Mouse (Mus musculus) kidney, adult 2 months (tissue): Measurements from ENCODE around the gene Rtp4.

Source experiments
- CTCF ChIP-seq: fragments of 200-500 bp; conservative IDR thresholded peaks from 2 replicates; pipeline ENCODE4 v1.5.1; 2011; ENCODE audit warnings: low read depth, mild to moderate bottlenecking, control low read depth, low read length, moderate library complexity, mixed read lengths; ENCODE audit not compliant: insufficient read depth, insufficient read length
- POLR2A ChIP-seq: fragments of 200-500 bp; IDR thresholded peaks from one replicate; pipeline ENCODE4 v1.6.1; 2011; ENCODE audit warnings: low read depth, low read length, control low read depth

DNA sequence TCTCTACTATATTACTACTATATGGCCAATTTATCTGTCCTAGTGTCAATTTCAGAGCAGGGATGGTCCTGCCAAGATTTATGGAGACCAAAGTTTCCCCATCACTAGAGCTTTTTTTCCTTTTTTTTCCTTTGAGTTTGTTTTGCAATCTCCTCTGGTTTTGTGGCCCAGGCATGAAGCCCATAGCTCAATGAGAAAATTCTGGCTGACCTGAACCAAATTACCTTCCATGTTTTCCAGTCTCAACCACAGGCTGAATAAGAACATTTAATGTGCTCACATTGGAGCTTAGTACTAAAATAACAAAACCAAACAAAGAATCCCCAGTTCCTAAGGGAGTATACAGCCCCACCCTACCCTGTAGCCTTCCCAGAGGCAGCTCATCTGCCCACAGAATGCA lies 43.5 kb upstream of the Rtp4 start:
- TF ChIP-seq CTCF (no peak), POLR2A (no peak)
